Mouse (Mus musculus): ENCODE measurements around the gene Amdhd2.

Gene Amdhd2

GRCm38 (mm10) chr17:24163176-24163962 is at the start of gene Amdhd2:
Gene Amdhd2 (minus strand): TSS chr17:24163766.
- in situ Hi-C loops (cut with MboI; ENCODE audit: low sequenced_read_pairs), result no loop called here

- in situ Hi-C loops (cut with MboI; ENCODE audit: low sequenced_read_pairs), result no loop called here
Observed at GRCm38 (mm10) chr17:24213186-24213585, 49.6 kb upstream of the Amdhd2 start.

- in situ Hi-C loops (cut with MboI; ENCODE audit: low sequenced_read_pairs), result no loop called here
Observed at GRCm38 (mm10) chr17:24212441-24213018, 49.0 kb upstream of the Amdhd2 start.

GRCm38 (mm10) chr17:24211631-24212440 is 48.3 kb upstream of the Amdhd2 start:
- in situ Hi-C loops (cut with MboI; ENCODE audit: low sequenced_read_pairs), result no loop called here

- in situ Hi-C loops (cut with MboI; ENCODE audit: low sequenced_read_pairs), result no loop called here
Observed at GRCm38 (mm10) chr17:24210591-24210990, 47.0 kb upstream of the Amdhd2 start.

- in situ Hi-C loops (cut with MboI; ENCODE audit: low sequenced_read_pairs), result no loop called here
Observed at GRCm38 (mm10) chr17:24209916-24210240, 46.3 kb upstream of the Amdhd2 start.

- in situ Hi-C loops (cut with MboI; ENCODE audit: low sequenced_read_pairs), result no loop called here
Observed at GRCm38 (mm10) chr17:24209043-24209915, 45.7 kb upstream of the Amdhd2 start, which contains the start of gene Ntn3. Gene Ntn3 (minus strand): TSS chr17:24209531.

- in situ Hi-C loops (cut with MboI; ENCODE audit: low sequenced_read_pairs), result no loop called here
Observed at GRCm38 (mm10) chr17:24208641-24209042, 45.1 kb upstream of the Amdhd2 start.

GRCm38 (mm10) chr17:24207768-24208640 is 44.4 kb upstream of the Amdhd2 start:
- in situ Hi-C loops (cut with MboI; ENCODE audit: low sequenced_read_pairs), result no loop called here

- in situ Hi-C loops (cut with MboI; ENCODE audit: low sequenced_read_pairs), result no loop called here
Observed at GRCm38 (mm10) chr17:24206451-24207351, 43.1 kb upstream of the Amdhd2 start.

GRCm38 (mm10) chr17:24205908-24206361 is 42.4 kb upstream of the Amdhd2 start:
- in situ Hi-C loops (cut with MboI; ENCODE audit: low sequenced_read_pairs), result no loop called here

- in situ Hi-C loops (cut with MboI; ENCODE audit: low sequenced_read_pairs), result no loop called here
Observed at GRCm38 (mm10) chr17:24205284-24205888, 41.8 kb upstream of the Amdhd2 start, which contains the start of gene Tbc1d24. Gene Tbc1d24 (minus strand): TSS chr17:24205562.

GRCm38 (mm10) chr17:24204846-24205245 is 41.3 kb upstream of the Amdhd2 start:
- in situ Hi-C loops (cut with MboI; ENCODE audit: low sequenced_read_pairs), result no loop called here

GRCm38 (mm10) chr17:24203611-24204534 is 40.3 kb upstream of the Amdhd2 start:
- in situ Hi-C loops (cut with MboI; ENCODE audit: low sequenced_read_pairs), result no loop called here

GRCm38 (mm10) chr17:24203068-24203467 is 39.5 kb upstream of the Amdhd2 start:
- in situ Hi-C loops (cut with MboI; ENCODE audit: low sequenced_read_pairs), result no loop called here

- in situ Hi-C loops (cut with MboI; ENCODE audit: low sequenced_read_pairs), result no loop called here
Observed at GRCm38 (mm10) chr17:24201092-24201491, 37.5 kb upstream of the Amdhd2 start.

GRCm38 (mm10) chr17:24199741-24200140 is 36.2 kb upstream of the Amdhd2 start:
- in situ Hi-C loops (cut with MboI; ENCODE audit: low sequenced_read_pairs), result no loop called here
